Mouse (Mus musculus) left cerebral cortex, adult 2 months (tissue): Measurements from ENCODE around the gene Gramd1b. TPM values are rescaled to one million over a fixed set of nuclear protein-coding genes. Genes with fewer than 3 reads are reported as not detected.
A peak's percentile ranks its signal among the peaks of the same experiment; 100 is the strongest.

Experiments used
- DNase-seq, 2 experiments: peaks; one replicate each; pipeline ENCODE4 v3.0.0; 2021 to 2022; ENCODE audit warnings: low spot score in 2 of 2, mixed read lengths in 1 of 2; ENCODE audit errors: extremely low spot score in 1 of 2
- H3K27ac ChIP-seq: fragments of 200-600 bp; 2 replicates; pipeline ENCODE4 v1.8.1; 2022
- H3K4me3 ChIP-seq: fragments of 200-600 bp; 2 replicates; pipeline ENCODE4 v1.8.1; 2022
- CTCF ChIP-seq: fragments of 200-600 bp; IDR thresholded peaks from 2 replicates; pipeline ENCODE4 v1.8.1; 2022; ENCODE audit warnings: antibody characterized with exemption, mild to moderate bottlenecking, moderate library complexity
- intact Hi-C: fragments of 180-260 bp; cut with DNase I; formaldehyde crosslinking; loops from one replicate; pipeline ENCODE4 v1.15.1; 2025
- total RNA-seq, 2 experiments: library from RNA; stranded (reverse); gene quantifications; 2 replicates each; pipeline ENCODE4 v1.2.3; 2021

Gene Gramd1b
- total RNA-seq, 2 experiments from 2014 or later: 178 to 192 TPM

- H3K27ac ChIP-seq: no peak overlapping the region
- DNase-seq: no peak
- H3K4me3 ChIP-seq: no peak overlapping the region
- intact Hi-C loops: loop anchor here (5.0 to 10.0 kb wide), 3 partner anchors 44 to 416 kb away; no protein-coding TSS in a partner anchor
- no peak for TF ChIP-seq CTCF
Measured at GRCm38 (mm10) chr9:40348714-40349233, 182.4 kb downstream of the Gramd1b start.

- Histone ChIP-seq H3K27ac (peak overlapping the region; percentile 95), H3K4me3 (peak overlapping the region; percentile 51)
- DNase-seq: peak; percentile 65 to 77
- TF ChIP-seq CTCF: no peak
- intact Hi-C loops: loop anchor here (5.0 to 10.0 kb wide), 3 partner anchors 46 to 418 kb away; no protein-coding TSS in a partner anchor
Measured at GRCm38 (mm10) chr9:40346232-40346984, 184.8 kb downstream of the Gramd1b start.

- Histone ChIP-seq H3K27ac (peak overlapping the region; percentile 94), H3K4me3 (peak overlapping the region; percentile 51)
- no peak for TF ChIP-seq CTCF
- intact Hi-C loops: loop anchor here (5.0 to 10.0 kb wide), 3 partner anchors 47 to 419 kb away; no protein-coding TSS in a partner anchor
- no peak for DNase-seq
Measured at GRCm38 (mm10) chr9:40345493-40346231, 185.5 kb downstream of the Gramd1b start.

- no peak for TF ChIP-seq CTCF
- intact Hi-C loops: loop anchor here (5.0 to 10.0 kb wide), 4 partner anchors 32 to 420 kb away; no protein-coding TSS in a partner anchor
- peak in 1 of 2 experiments; percentile 54 for DNase-seq
Measured at GRCm38 (mm10) chr9:40344801-40345492, 186.2 kb downstream of the Gramd1b start.

GRCm38 (mm10) chr9:40343828-40344227 lies 187.4 kb downstream of the Gramd1b start:
- Histone ChIP-seq H3K27ac (peak overlapping the region; percentile 94), H3K4me3 (peak overlapping the region; percentile 51)
- intact Hi-C loops: loop anchor here (5.0 to 10.0 kb wide), 2 partner anchors 33 to 421 kb away; no protein-coding TSS in a partner anchor
- TF ChIP-seq CTCF: no peak
- peak; percentile 57 to 61 for DNase-seq

More at GRCm38 (mm10) chr9:40344801-40345492, 186.2 kb downstream of the Gramd1b start:
- Histone ChIP-seq H3K27ac (peak overlapping the region; percentile 94), H3K4me3 (peak overlapping the region; percentile 51)

- Histone ChIP-seq H3K27ac (peak overlapping the region; percentile 94), H3K4me3 (peak overlapping the region; percentile 51)
- DNase-seq: no peak
- intact Hi-C loops: loop anchor here (5.0 to 10.0 kb wide), 2 partner anchors 34 to 422 kb away; no protein-coding TSS in a partner anchor
- TF ChIP-seq CTCF: no peak
Measured at GRCm38 (mm10) chr9:40343053-40343652, 188.0 kb downstream of the Gramd1b start.

GRCm38 (mm10) chr9:40342101-40342500 lies 189.1 kb downstream of the Gramd1b start:
- H3K27ac ChIP-seq: peak overlapping the region; percentile 94
- no peak for TF ChIP-seq CTCF
- intact Hi-C loops: loop anchor here (5.0 to 10.0 kb wide), 2 partner anchors 35 to 423 kb away; no protein-coding TSS in a partner anchor
- DNase-seq: no peak
- H3K4me3 ChIP-seq: no peak overlapping the region

GRCm38 (mm10) chr9:40339578-40339977 lies 191.6 kb downstream of the Gramd1b start:
- no peak for TF ChIP-seq CTCF
- no peak overlapping the region for H3K4me3 ChIP-seq
- intact Hi-C loops: no loop called here
- no peak for DNase-seq
- peak overlapping the region; percentile 76; the same call in 1 of the 2 replicates for H3K27ac ChIP-seq

GRCm38 (mm10) chr9:40337131-40337820 lies 193.9 kb downstream of the Gramd1b start:
- no peak for TF ChIP-seq CTCF
- DNase-seq: no peak
- no peak overlapping the region for H3K4me3 ChIP-seq
- intact Hi-C loops: no loop called here
- H3K27ac ChIP-seq: peak overlapping the region; percentile 66

GRCm38 (mm10) chr9:40336701-40337100 lies 194.5 kb downstream of the Gramd1b start:
- H3K4me3 ChIP-seq: no peak overlapping the region
- DNase-seq: no peak
- no peak for TF ChIP-seq CTCF
- peak overlapping the region; percentile 66 for H3K27ac ChIP-seq
- intact Hi-C loops: no loop called here
